Mouse (Mus musculus) lung, postnatal 0 days (tissue): Measurements from ENCODE around the gene Hcn2. TPM values are rescaled to one million over a fixed set of nuclear protein-coding genes. Genes with fewer than 3 reads are reported as not detected.

ENCODE experiments used
- ATAC-seq: fragments of 200-750 bp; cut with Nextera tagmentation; 2 replicates; pipeline ENCODE4 v1.8.0; 2017; ENCODE audit warnings: moderate library complexity
- DNase-seq: peaks from one replicate; pipeline ENCODE4 v3.0.0-alpha.2; 2016; ENCODE audit warnings: low spot score
- H3K27ac ChIP-seq: fragments of 300-500 bp; sonication (generic); 2 replicates; pipeline ENCODE4 v1.5.1; 2014; ENCODE audit warnings: antibody characterized with exemption, mild to moderate bottlenecking, low read length, mixed read lengths
- H3K27me3 ChIP-seq: fragments of 300-500 bp; sonication (generic); replicated peaks from 2 replicates; pipeline ENCODE4 v1.6.1; 2014; ENCODE audit warnings: low read length, mixed read lengths; ENCODE audit not compliant: insufficient read depth
- H3K36me3 ChIP-seq: fragments of 300-500 bp; sonication (generic); 2 replicates; pipeline ENCODE4 v1.6.1; 2014; ENCODE audit warnings: low read length, mixed read lengths; ENCODE audit not compliant: insufficient read depth
- H3K4me1 ChIP-seq: fragments of 300-500 bp; sonication (generic); 2 replicates; pipeline ENCODE4 v1.6.1; 2014; ENCODE audit warnings: antibody characterized with exemption, low read depth, low read length, mixed read lengths; ENCODE audit not compliant: insufficient read depth
- H3K4me2 ChIP-seq: fragments of 300-500 bp; sonication (generic); replicated peaks from 2 replicates; pipeline ENCODE4 v1.6.1; 2014; ENCODE audit warnings: low read depth, mild to moderate bottlenecking, low read length, moderate library complexity, mixed read lengths
- H3K4me3 ChIP-seq: fragments of 300-500 bp; sonication (generic); 2 replicates; pipeline ENCODE4 v1.5.1; 2014; ENCODE audit warnings: low read depth, low read length
- H3K9ac ChIP-seq: fragments of 300-500 bp; sonication (generic); replicated peaks from 2 replicates; pipeline ENCODE4 v1.6.1; 2014; ENCODE audit warnings: low read depth, mild to moderate bottlenecking
- H3K9me3 ChIP-seq: fragments of 300-500 bp; sonication (generic); 2 replicates; pipeline ENCODE4 v1.6.1; 2016; ENCODE audit warnings: low read length, mixed read lengths
- CTCF ChIP-seq: IDR thresholded peaks from 2 replicates; pipeline ENCODE4 v1.5.1; 2016; ENCODE audit warnings: antibody characterized with exemption, mild to moderate bottlenecking
- EP300 ChIP-seq: IDR thresholded peaks from 2 replicates; pipeline ENCODE4 v1.6.1; 2016; ENCODE audit warnings: antibody characterized with exemption, mild to moderate bottlenecking, control low read depth
- WGBS: fragments of 180-500 bp; shearing (Covaris S2); extraction: QIAGEN DNeasy Blood & Tissue Kit; methylation state at CpG from one replicate; pipeline ENCODE4 v1.1.7; 2014; 5-methylcytosine and 5-hydroxymethylcytosine counted together
- polyA plus RNA-seq: library from polyadenylated mRNA; unstranded; fragments of >200 nt; fragmentation: Nextera tagmentation; extraction: Ambion mirVana; gene quantifications from 2 replicates; pipeline ENCODE4 v1.2.1, GENCODE M21; 2015

Hcn2 gene
- polyA plus RNA-seq, 1 experiment from 2014 or later, result 0.12 TPM

GRCm38 (mm10) chr10:79671396-79672087 lies 44.9 kb upstream of the Hcn2 start:
- Histone ChIP-seq H3K9ac (no peak overlapping the region), H3K4me3 (no peak overlapping the region), H3K36me3 (no peaks in the 10 kb centered on the region), H3K4me1 (peaks cover 10% of the 10 kb centered on the region; the same call in 1 of the 2 replicates), H3K4me2 (no peak overlapping the region), H3K9me3 (no peaks in the 10 kb centered on the region), H3K27me3 (no peaks in the 10 kb centered on the region), H3K27ac (no peak overlapping the region)
- DNase-seq, result no peak
- TF ChIP-seq EP300 (no peak), CTCF (no peak)
- 59% methylated on average over 6 of the region's 6 CpGs for WGBS
- no peak for ATAC-seq

- no peak overlapping the region for H3K27ac ChIP-seq
- H3K9ac ChIP-seq, result no peak overlapping the region
- H3K4me2 ChIP-seq, result no peak overlapping the region
- no peak overlapping the region for H3K4me3 ChIP-seq
- H3K36me3 ChIP-seq, result no peaks in the 10 kb centered on the region
- H3K27me3 ChIP-seq, result no peaks in the 10 kb centered on the region
- H3K9me3 ChIP-seq, result no peaks in the 10 kb centered on the region
- WGBS, result 53% methylated on average over 3 of the region's 3 CpGs
- TF ChIP-seq EP300, result no peak
- TF ChIP-seq CTCF, result peak; percentile 30; the same call in 1 of the 2 replicates
- peaks cover 10% of the 10 kb centered on the region; the same call in 1 of the 2 replicates for H3K4me1 ChIP-seq
- no peak for DNase-seq
- no peak for ATAC-seq
These were observed 44.4 kb upstream of the Hcn2 start for GRCm38 (mm10) chr10:79672088-79672455.

GRCm38 (mm10) chr10:79673054-79673453 lies 43.4 kb upstream of the Hcn2 start:
- 80% methylated on average over 3 of the region's 3 CpGs for WGBS
- Histone ChIP-seq H3K27ac (no peak overlapping the region), H3K9ac (no peak overlapping the region), H3K27me3 (no peaks in the 10 kb centered on the region), H3K36me3 (no peaks in the 10 kb centered on the region), H3K4me3 (no peak overlapping the region), H3K4me2 (no peak overlapping the region), H3K9me3 (no peaks in the 10 kb centered on the region), H3K4me1 (peaks cover 10% of the 10 kb centered on the region; the same call in 1 of the 2 replicates)
- ATAC-seq (no peak), DNase-seq (no peak)
- TF ChIP-seq CTCF (no peak), EP300 (no peak)

GRCm38 (mm10) chr10:79675346-79676035 lies 40.9 kb upstream of the Hcn2 start:
- no peak overlapping the region for H3K4me3 ChIP-seq
- H3K36me3 ChIP-seq, result no peaks in the 10 kb centered on the region
- ATAC-seq (peak; percentile 16; the same call in 1 of the 2 replicates), DNase-seq (no peak)
- H3K27me3 ChIP-seq, result no peaks in the 10 kb centered on the region
- H3K9me3 ChIP-seq, result no peaks in the 10 kb centered on the region
- no peak overlapping the region for H3K4me2 ChIP-seq
- 54% methylated on average over 39 of the region's 44 CpGs for WGBS
- TF ChIP-seq CTCF, result peak; percentile 9; the same call in 1 of the 2 replicates
- no peak for TF ChIP-seq EP300
- H3K4me1 ChIP-seq, result peaks cover 2% of the 10 kb centered on the region; the same call in 1 of the 2 replicates
- H3K9ac ChIP-seq, result no peak overlapping the region
- H3K27ac ChIP-seq, result no peak overlapping the region

GRCm38 (mm10) chr10:79680606-79681495 lies 35.6 kb upstream of the Hcn2 start:
- no peaks in the 10 kb centered on the region for H3K27me3 ChIP-seq
- peak overlapping the region; percentile 92 for H3K4me2 ChIP-seq
- ATAC-seq (peak; percentile 2), DNase-seq (peak; percentile 65)
- H3K4me3 ChIP-seq, result peak overlapping the region; percentile 79
- TF ChIP-seq CTCF (no peak), EP300 (no peak)
- H3K4me1 ChIP-seq, result peaks cover 14% of the 10 kb centered on the region; the same call in 1 of the 2 replicates
- no peaks in the 10 kb centered on the region for H3K9me3 ChIP-seq
- peak overlapping the region; percentile 80 for H3K27ac ChIP-seq
- H3K36me3 ChIP-seq, result peaks cover 11% of the 10 kb centered on the region; the same call in 1 of the 2 replicates
- no peak overlapping the region for H3K9ac ChIP-seq
- WGBS, result 27% methylated on average over 11 of the region's 11 CpGs
